ENCODE assay signal across 8 mouse cellular contexts in genomic region chr2:181365655-181366075, GRCm38 (mm10). TPM values are rescaled to one million over a fixed set of nuclear protein-coding genes. Genes with fewer than 3 reads are reported as not detected.
DNase-seq lines count a peak whose midpoint lies in the region; ATAC-seq and TF ChIP-seq lines count a peak whose summit lies in the region.

No protein-coding gene starts in this region.

- CTCF ChIA-PET in Patski (lab: Charles Lee): interaction anchor here (1.0 to 1.6 kb wide), 3 partner anchors 10 to 179 kb away, joined by 4 to 6 read pairs (median 5); partner anchors contain the start of gene Ppdpf

- in situ Hi-C loops in Patski (cut with MboI; ENCODE audit: low pct_unique_long_range_greater_than_20kb): no loop called here

- H3K4me2 ChIP-seq in limb, embryonic 13.5 days (replicated peaks): peak overlapping the region; percentile 94
- H3K4me2 ChIP-seq in neural tube, embryonic 13.5 days: peak overlapping the region; percentile 99

- no peak for DNase-seq in kidney, adult 2 months
- DNase-seq in kidney, postnatal 14 days: no peak
- no peak for DNase-seq in Patski (ENCODE audit: low read depth, low spot score)
- DNase-seq in right cerebral cortex, postnatal 25 days: no peak
- DNase-seq in cerebellum, adult 11-12 months: no peak

- no peaks in the 10 kb centered on the region for H3K27me3 ChIP-seq in kidney, adult 2 months (replicated peaks; ENCODE audit: control insufficient read depth, insufficient read depth, low read length)
- no peaks in the 10 kb centered on the region for H3K27me3 ChIP-seq in Patski
- H3K27me3 ChIP-seq in limb, embryonic 13.5 days: no peaks in the 10 kb centered on the region
- H3K27me3 ChIP-seq in neural tube, embryonic 13.5 days: no peaks in the 10 kb centered on the region

- H3K9ac ChIP-seq in limb, embryonic 13.5 days: peak overlapping the region; percentile 82
- peak overlapping the region; percentile 96 for H3K9ac ChIP-seq in neural tube, embryonic 13.5 days

- no peaks in the 10 kb centered on the region for H3K9me3 ChIP-seq in limb, embryonic 13.5 days
- no peaks in the 10 kb centered on the region for H3K9me3 ChIP-seq in neural tube, embryonic 13.5 days

- TF ChIP-seq CTCF in kidney, adult 2 months (conservative IDR thresholded peaks at IDR 0.05; ENCODE audit: insufficient read depth, insufficient read length, low read depth, low read length): no peak
- TF ChIP-seq CTCF in Patski (IDR thresholded peaks at IDR 0.05): no peak

- under 1% methylated on average over 20 of the region's 20 CpGs for WGBS in kidney, adult 2 months
- under 1% methylated on average over 20 of the region's 20 CpGs for WGBS in limb, embryonic 13.5 days
- WGBS in neural tube, embryonic 13.5 days: 0% methylated on average over 20 of the region's 20 CpGs

- peaks cover 6% of the 10 kb centered on the region; the same call in 1 of the 2 replicates for H3K4me1 ChIP-seq in kidney, adult 2 months (ENCODE audit: control insufficient read depth, insufficient read depth, low read length)
- H3K4me1 ChIP-seq in limb, embryonic 13.5 days: peaks cover 35% of the 10 kb centered on the region
- H3K4me1 ChIP-seq in neural tube, embryonic 13.5 days (replicated peaks): peaks cover 55% of the 10 kb centered on the region

- H3K27ac ChIP-seq in kidney, adult 2 months (ENCODE audit: insufficient read depth, low read depth, low read length): peak overlapping the region; percentile 86
- peak overlapping the region; percentile 88 for H3K27ac ChIP-seq in limb, embryonic 13.5 days
- H3K27ac ChIP-seq in neural tube, embryonic 13.5 days (replicated peaks): peak overlapping the region; percentile 92

- no peak for TF ChIP-seq POLR2A in kidney, adult 2 months (IDR thresholded peaks at IDR 0.05; ENCODE audit: low read depth, low read length)

- POLR2A ChIA-PET in Patski (lab: Charles Lee): interaction anchor here (0.6 to 2.2 kb wide), 3 partner anchors 10 to 179 kb away, joined by 3 to 5 read pairs (median 4); partner anchors contain the start of gene Ppdpf

- ATAC-seq in Patski: peak; percentile 67
- ATAC-seq in erythroid progenitor cell, adult 5-6 weeks (replicated peaks; ENCODE audit: low FRiP score, poor library complexity, severe bottlenecking): peak; percentile 58
- ATAC-seq in limb, embryonic 13.5 days (ENCODE audit: low FRiP score, low read depth): peak; percentile 58
- ATAC-seq in neural tube, embryonic 13.5 days (ENCODE audit: low read depth): peak; percentile 75

- peaks cover under 1% of the 10 kb centered on the region; the same call in 1 of the 2 replicates for H3K36me3 ChIP-seq in kidney, adult 2 months (ENCODE audit: control insufficient read depth, insufficient read depth, low read length)
- H3K36me3 ChIP-seq in limb, embryonic 13.5 days: peaks cover 48% of the 10 kb centered on the region
- H3K36me3 ChIP-seq in neural tube, embryonic 13.5 days: peaks cover 41% of the 10 kb centered on the region

- peak overlapping the region; percentile 75 for H3K4me3 ChIP-seq in kidney, adult 2 months (ENCODE audit: insufficient read depth, low read depth, low read length)
- H3K4me3 ChIP-seq in limb, embryonic 13.5 days: peak overlapping the region; percentile 78
- peak overlapping the region; percentile 96 for H3K4me3 ChIP-seq in neural tube, embryonic 13.5 days

RNA-seq across cellular contexts. Expression of gene Arfrp1, which starts 0.5 kb away (rescaled TPM):
- 32.0 and 36.0 TPM in 2 replicates for polyA plus RNA-seq in kidney, adult 2 months (2012; rRNA removed)
- 44.8 TPM for polyA plus RNA-seq in Patski (2021)
- total RNA-seq in erythroid progenitor cell, adult 5-6 weeks (2015; ENCODE audit: low replicate concordance): 5.4 and 14.3 TPM in 2 replicates
- 9.0 and 10.8 TPM in 2 replicates for total RNA-seq in erythroid progenitor cell, adult 5-6 weeks (2017; ENCODE audit: low replicate concordance)
- polyA plus RNA-seq in limb, embryonic 13.5 days (2015; fragmentation: Nextera tagmentation; extraction: Ambion mirVana): 77.1 and 79.2 TPM in 2 replicates
- 82.6 and 85.9 TPM in 2 replicates for polyA plus RNA-seq in neural tube, embryonic 13.5 days (2015; fragmentation: Nextera tagmentation; extraction: Ambion mirVana)

RNA-seq across cellular contexts. Expression of gene Zgpat, which starts 0.9 kb away (rescaled TPM):
- 29.6 and 35.2 TPM in 2 replicates for polyA plus RNA-seq in kidney, adult 2 months (2012; rRNA removed)
- 41.8 TPM for polyA plus RNA-seq in Patski (2021)
- total RNA-seq in erythroid progenitor cell, adult 5-6 weeks (2015; ENCODE audit: low replicate concordance): 2.9 and 10.1 TPM in 2 replicates
- 11.2 and 15.4 TPM in 2 replicates for total RNA-seq in erythroid progenitor cell, adult 5-6 weeks (2017; ENCODE audit: low replicate concordance)
- polyA plus RNA-seq in limb, embryonic 13.5 days (2015; fragmentation: Nextera tagmentation; extraction: Ambion mirVana): 43.9 and 49.5 TPM in 2 replicates
- polyA plus RNA-seq in neural tube, embryonic 13.5 days (2015; fragmentation: Nextera tagmentation; extraction: Ambion mirVana): 61.4 and 67.4 TPM in 2 replicates

RNA-seq across cellular contexts. Expression of gene Lime1, which starts 14.2 kb away (rescaled TPM):
- 35.1 and 53.7 TPM in 2 replicates for polyA plus RNA-seq in kidney, adult 2 months (2012; rRNA removed)
- 22.7 TPM for polyA plus RNA-seq in Patski (2021)
- total RNA-seq in erythroid progenitor cell, adult 5-6 weeks (2015; ENCODE audit: low replicate concordance): 4.6 and 37.5 TPM in 2 replicates
- total RNA-seq in erythroid progenitor cell, adult 5-6 weeks (2017; ENCODE audit: low replicate concordance): 11.7 and 13.2 TPM in 2 replicates
- 26.5 and 28.1 TPM in 2 replicates for polyA plus RNA-seq in limb, embryonic 13.5 days (2015; fragmentation: Nextera tagmentation; extraction: Ambion mirVana)
- 41.3 and 41.4 TPM in 2 replicates for polyA plus RNA-seq in neural tube, embryonic 13.5 days (2015; fragmentation: Nextera tagmentation; extraction: Ambion mirVana)

RNA-seq across cellular contexts. Expression of gene Rtel1, which starts 46.1 kb away (rescaled TPM):
- 30.2 and 30.9 TPM in 2 replicates for polyA plus RNA-seq in kidney, adult 2 months (2012; rRNA removed)
- 46.5 TPM for polyA plus RNA-seq in Patski (2021)
- 63.3 and 80.4 TPM in 2 replicates for total RNA-seq in erythroid progenitor cell, adult 5-6 weeks (2015; ENCODE audit: low replicate concordance)
- total RNA-seq in erythroid progenitor cell, adult 5-6 weeks (2017; ENCODE audit: low replicate concordance): 52.0 and 60.7 TPM in 2 replicates
- 43.2 and 48.8 TPM in 2 replicates for polyA plus RNA-seq in limb, embryonic 13.5 days (2015; fragmentation: Nextera tagmentation; extraction: Ambion mirVana)
- 28.8 and 30.1 TPM in 2 replicates for polyA plus RNA-seq in neural tube, embryonic 13.5 days (2015; fragmentation: Nextera tagmentation; extraction: Ambion mirVana)

RNA-seq across cellular contexts. Expression of gene Stmn3, which starts 51.4 kb away (rescaled TPM):
- polyA plus RNA-seq in kidney, adult 2 months (2012; rRNA removed): 0.46 and 2.4 TPM in 2 replicates
- polyA plus RNA-seq in Patski (2021): not detected
- total RNA-seq in erythroid progenitor cell, adult 5-6 weeks (2015; ENCODE audit: low replicate concordance): not detected in 2 replicates
- not detected in 2 replicates for total RNA-seq in erythroid progenitor cell, adult 5-6 weeks (2017; ENCODE audit: low replicate concordance)
- polyA plus RNA-seq in limb, embryonic 13.5 days (2015; fragmentation: Nextera tagmentation; extraction: Ambion mirVana): 0.84 and 3.3 TPM in 2 replicates
- 1,090 and 1,260 TPM in 2 replicates for polyA plus RNA-seq in neural tube, embryonic 13.5 days (2015; fragmentation: Nextera tagmentation; extraction: Ambion mirVana)
